Mouse (Mus musculus) neural tube, embryonic 14.5 days (tissue): Measurements from ENCODE around the gene Necap2. TPM values are rescaled to one million over a fixed set of nuclear protein-coding genes. Genes with fewer than 3 reads are reported as not detected.

Experiments used
- ATAC-seq: fragments of 200-750 bp; cut with Nextera tagmentation; 2 replicates; pipeline ENCODE4 v1.8.0; 2017; ENCODE audit warnings: low read depth, mild to moderate bottlenecking, moderate TSS enrichment, moderate library complexity
- H3K27ac ChIP-seq: fragments of 300-500 bp; sonication (generic); 2 replicates; pipeline ENCODE4 v1.5.1; 2014; ENCODE audit warnings: low read depth, mild to moderate bottlenecking, control low read depth, low read length, moderate library complexity, mixed read lengths
- H3K27me3 ChIP-seq: fragments of 300-500 bp; sonication (generic); 2 replicates; pipeline ENCODE4 v1.6.1; 2014; ENCODE audit warnings: low read length; ENCODE audit not compliant: control insufficient read depth, insufficient read depth
- H3K36me3 ChIP-seq: fragments of 300-500 bp; sonication (generic); 2 replicates; pipeline ENCODE4 v1.6.1; 2014; ENCODE audit warnings: low read length, mixed read lengths; ENCODE audit not compliant: control insufficient read depth, insufficient read depth
- H3K4me1 ChIP-seq: fragments of 300-500 bp; sonication (generic); 2 replicates; pipeline ENCODE4 v1.6.1; 2014; ENCODE audit warnings: low read length; ENCODE audit not compliant: control insufficient read depth, insufficient read depth
- H3K4me2 ChIP-seq: fragments of 300-500 bp; sonication (generic); 2 replicates; pipeline ENCODE4 v1.6.1; 2014; ENCODE audit warnings: mild to moderate bottlenecking, low read depth, low read length, control low read depth
- H3K4me3 ChIP-seq: fragments of 300-500 bp; sonication (generic); 2 replicates; pipeline ENCODE4 v1.5.1; 2014; ENCODE audit warnings: low read depth, low read length, control low read depth, mixed read lengths
- H3K9ac ChIP-seq: fragments of 300-500 bp; sonication (generic); replicated peaks from 2 replicates; pipeline ENCODE4 v1.6.1; 2014; ENCODE audit warnings: low read depth, mild to moderate bottlenecking, control low read depth, low read length, mixed read lengths
- H3K9me3 ChIP-seq: fragments of 300-500 bp; sonication (generic); 2 replicates; pipeline ENCODE4 v1.6.1; 2016; ENCODE audit warnings: low read length; ENCODE audit not compliant: control insufficient read depth
- WGBS: fragments of 180-500 bp; shearing (Covaris S2); extraction: QIAGEN DNeasy Blood & Tissue Kit; methylation state at CpG from one replicate; pipeline ENCODE4 v1.1.7; 2014; 5-methylcytosine and 5-hydroxymethylcytosine counted together
- polyA plus RNA-seq: library from polyadenylated mRNA; unstranded; fragments of >200 nt; fragmentation: Nextera tagmentation; extraction: Ambion mirVana; gene quantifications from 2 replicates; pipeline ENCODE4 v1.2.1, GENCODE M21; 2014

Necap2 gene
- polyA plus RNA-seq, 1 experiment from 2014 or later, result 37.0 TPM

DNA sequence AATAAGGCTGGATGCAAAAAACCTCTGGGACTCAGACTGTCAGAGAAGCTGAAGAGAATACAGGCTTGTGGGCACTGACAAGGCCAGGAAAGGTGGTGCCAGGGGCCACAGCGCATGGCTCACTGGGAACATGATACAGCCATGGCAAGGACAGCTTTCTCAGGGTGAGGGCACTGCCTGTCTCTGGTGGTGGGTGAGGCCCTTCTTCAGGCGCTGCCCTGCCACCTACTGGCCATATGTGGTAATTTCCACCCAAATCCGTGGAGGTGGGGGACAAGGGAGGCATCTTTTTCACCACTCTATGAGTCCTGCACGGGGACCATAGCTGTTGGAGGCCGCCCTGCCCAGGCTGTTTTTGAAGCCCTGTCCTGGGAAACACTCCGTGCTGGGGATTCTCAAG is 46.4 kb downstream of the Necap2 start:
- Histone ChIP-seq H3K27ac (no peak overlapping the region), H3K36me3 (peaks cover 5% of the 10 kb centered on the region; the same call in 1 of the 2 replicates)

DNA sequence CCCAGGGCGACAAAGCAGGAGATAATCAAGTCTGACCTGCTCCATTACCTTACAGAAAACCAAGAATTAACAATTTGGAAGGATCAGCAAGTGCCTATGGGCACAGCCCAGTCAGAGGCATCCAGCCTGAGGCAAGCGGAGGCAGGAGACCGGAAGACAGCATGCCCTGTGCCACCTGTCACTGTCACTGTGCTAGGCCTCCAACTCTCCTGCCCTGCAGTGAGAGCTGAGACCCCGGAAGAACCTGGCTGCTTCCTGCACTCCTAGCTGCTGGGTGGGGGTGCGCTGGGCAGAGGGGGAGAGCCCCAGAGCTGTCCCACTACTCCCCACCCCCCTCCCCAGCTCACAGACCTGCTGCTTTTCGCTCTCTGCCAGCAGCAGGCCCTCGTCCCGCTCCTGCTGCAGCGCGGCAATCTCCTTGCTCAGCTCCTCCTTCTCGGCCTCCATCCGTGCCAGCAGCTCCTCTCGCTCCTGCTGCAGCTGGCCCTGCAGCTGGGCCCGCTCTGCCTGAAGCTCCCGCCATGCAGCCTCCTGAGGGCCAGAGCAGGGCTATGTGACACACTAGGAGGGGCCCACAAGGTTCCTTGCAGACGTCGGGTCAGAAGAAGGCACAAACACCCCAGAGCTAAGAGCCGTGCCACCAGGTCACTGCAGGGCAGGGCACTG is 47.5 kb downstream of the Necap2 start:
- H3K4me1 ChIP-seq, result no peaks in the 10 kb centered on the region
- H3K36me3 ChIP-seq, result peaks cover 5% of the 10 kb centered on the region; the same call in 1 of the 2 replicates
- no peak overlapping the region for H3K4me3 ChIP-seq
- whole genome bisulfite sequencing, result 88% methylated on average over 17 of the region's 18 CpGs
- H3K27ac ChIP-seq, result no peak overlapping the region
- H3K9me3 ChIP-seq, result no peaks in the 10 kb centered on the region
- no peak overlapping the region for H3K9ac ChIP-seq
- no peaks in the 10 kb centered on the region for H3K27me3 ChIP-seq
- H3K4me2 ChIP-seq, result no peak overlapping the region
- no peak for ATAC-seq

More for the DNA sequence above, 46.4 kb downstream of the Necap2 start:
- Histone ChIP-seq H3K4me2 (no peak overlapping the region), H3K4me1 (no peaks in the 10 kb centered on the region), H3K9me3 (no peaks in the 10 kb centered on the region), H3K9ac (no peak overlapping the region), H3K4me3 (no peak overlapping the region), H3K27me3 (no peaks in the 10 kb centered on the region)
- 16% methylated on average over 6 of the region's 6 CpGs for WGBS
- peak; percentile 71; the same call in 1 of the 2 replicates for ATAC-seq

DNA sequence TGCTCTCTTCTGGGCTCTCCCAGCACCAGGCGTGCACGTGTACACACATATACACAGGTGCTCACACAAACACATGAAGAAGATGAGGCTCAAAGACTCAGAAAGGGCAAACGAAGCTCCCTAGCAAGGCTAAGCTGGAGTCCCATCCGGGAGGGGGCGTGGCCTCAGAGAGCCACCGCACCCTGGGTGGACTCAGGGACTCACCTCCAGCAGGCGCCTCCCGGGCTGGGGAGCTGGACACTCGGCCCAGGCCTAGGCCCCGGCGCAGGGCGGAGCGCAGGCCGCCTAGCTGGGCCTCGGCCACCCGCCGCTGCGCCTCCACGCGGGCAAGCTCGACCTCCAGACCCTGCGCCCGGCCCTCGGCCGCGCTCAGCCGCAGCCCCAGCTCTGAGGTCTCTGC is 53.2 kb downstream of the Necap2 start:
- Histone ChIP-seq H3K4me1 (peaks cover 16% of the 10 kb centered on the region), H3K27ac (no peak overlapping the region), H3K27me3 (no peaks in the 10 kb centered on the region), H3K9ac (no peak overlapping the region), H3K36me3 (peaks cover 5% of the 10 kb centered on the region), H3K9me3 (no peaks in the 10 kb centered on the region), H3K4me3 (no peak overlapping the region), H3K4me2 (no peak overlapping the region)
- ATAC-seq, result no peak
- 80% methylated on average over 14 of the region's 27 CpGs for WGBS

DNA sequence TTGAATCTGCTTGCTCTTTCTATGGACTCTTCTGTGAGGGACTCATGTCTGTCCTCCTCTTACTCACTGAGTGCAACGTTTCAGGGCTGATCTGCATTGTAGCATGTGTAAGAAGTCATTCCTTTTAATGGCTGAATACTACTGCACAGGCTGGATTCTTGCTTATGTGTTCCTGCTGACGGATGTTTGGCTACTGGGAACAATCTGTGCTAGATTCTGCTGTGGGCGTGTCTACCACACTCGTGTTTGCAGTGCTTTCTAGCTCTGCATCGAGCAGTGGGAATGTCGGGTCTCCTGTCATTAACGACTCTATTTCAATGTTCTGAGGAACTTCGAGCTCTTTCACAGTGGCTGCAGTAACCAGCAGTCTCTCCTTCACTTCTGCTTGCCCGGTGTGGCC is 54.1 kb downstream of the Necap2 start:
- H3K4me1 ChIP-seq, result peaks cover 16% of the 10 kb centered on the region
- H3K27ac ChIP-seq, result no peak overlapping the region
- H3K36me3 ChIP-seq, result peaks cover 5% of the 10 kb centered on the region
- no peak overlapping the region for H3K9ac ChIP-seq
- ATAC-seq, result no peak
- no peak overlapping the region for H3K4me3 ChIP-seq
- no peaks in the 10 kb centered on the region for H3K27me3 ChIP-seq
- WGBS, result 76% methylated on average over 9 of the region's 9 CpGs
- H3K4me2 ChIP-seq, result no peak overlapping the region
- no peaks in the 10 kb centered on the region for H3K9me3 ChIP-seq

DNA sequence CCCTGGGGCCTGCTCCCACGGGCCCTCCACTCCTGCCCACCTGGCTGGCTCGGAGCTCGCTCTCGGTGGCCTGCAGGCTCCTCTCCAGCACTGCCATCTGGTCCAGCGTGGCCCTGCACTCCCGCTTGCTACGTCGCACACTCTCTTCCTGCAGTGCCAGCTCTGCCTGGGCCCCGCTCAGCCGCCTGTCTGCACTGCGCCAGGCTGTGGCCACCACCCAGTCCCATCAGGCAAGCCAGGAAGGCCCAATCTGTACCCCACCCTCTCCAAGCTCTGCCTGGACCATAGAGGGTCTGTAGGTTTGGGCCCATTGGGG is 56.6 kb downstream of the Necap2 start:
- no peaks in the 10 kb centered on the region for H3K9me3 ChIP-seq
- peaks cover 16% of the 10 kb centered on the region for H3K4me1 ChIP-seq
- H3K4me2 ChIP-seq, result no peak overlapping the region
- peak; percentile 32; the same call in 1 of the 2 replicates for ATAC-seq
- no peak overlapping the region for H3K4me3 ChIP-seq
- H3K27me3 ChIP-seq, result no peaks in the 10 kb centered on the region
- H3K36me3 ChIP-seq, result no peaks in the 10 kb centered on the region; the same call in 1 of the 2 replicates
- peak overlapping the region; percentile 84 for H3K27ac ChIP-seq
- H3K9ac ChIP-seq, result peak overlapping the region; percentile 28; the same call in 1 of the 2 replicates
- WGBS, result 36% methylated on average over 11 of the region's 11 CpGs

DNA sequence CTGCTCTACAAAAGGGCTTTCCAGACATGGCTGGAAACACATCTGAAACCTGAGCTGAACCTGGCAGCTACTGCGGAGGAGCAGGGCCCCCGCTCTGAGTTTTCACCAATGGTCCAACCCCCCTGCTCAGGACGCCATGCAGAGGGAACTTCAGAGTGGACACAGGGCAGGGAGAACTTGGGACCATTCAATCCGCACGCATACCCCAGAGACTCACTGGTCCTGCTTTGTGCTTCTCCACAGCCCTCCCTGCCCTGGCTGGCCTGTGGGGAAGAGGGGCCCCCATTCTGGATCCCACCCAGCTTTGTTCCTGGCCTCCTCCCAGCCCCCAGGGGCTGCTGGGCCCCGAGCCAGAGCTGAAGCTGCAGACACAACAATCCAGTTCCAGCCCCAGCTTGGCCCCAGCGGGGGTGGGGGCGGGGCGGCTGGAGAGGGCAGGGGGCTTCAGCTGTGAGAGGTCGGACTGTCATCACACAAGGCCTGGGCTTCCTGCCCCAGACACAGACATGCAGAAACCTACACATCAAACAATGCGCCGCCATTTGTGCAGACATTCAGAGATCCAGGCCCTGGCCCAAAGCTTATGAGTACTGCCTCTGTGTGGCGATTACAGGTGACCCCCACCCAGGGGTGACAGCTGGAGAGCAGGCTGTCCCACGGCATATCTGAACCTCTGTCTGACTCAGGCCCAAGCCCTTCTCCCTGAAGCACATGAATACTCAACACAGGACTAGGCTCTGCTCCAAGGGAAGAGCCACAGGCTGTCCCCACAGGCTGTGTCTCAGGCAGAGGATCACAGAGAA is 57.1 kb downstream of the Necap2 start:
- H3K27ac ChIP-seq, result peak overlapping the region; percentile 84
- H3K36me3 ChIP-seq, result no peaks in the 10 kb centered on the region; the same call in none of the 2 replicates
- no peaks in the 10 kb centered on the region for H3K27me3 ChIP-seq
- peaks cover 16% of the 10 kb centered on the region for H3K4me1 ChIP-seq
- H3K4me2 ChIP-seq, result 0 out of 2 replicates have a peak overlapping the region, but pooled peaks have one; percentile 16
- peak overlapping the region; percentile 28 for H3K9ac ChIP-seq
- peak; percentile 67 for ATAC-seq
- no peaks in the 10 kb centered on the region for H3K9me3 ChIP-seq
- H3K4me3 ChIP-seq, result no peak overlapping the region
- 24% methylated on average over 14 of the region's 14 CpGs for WGBS

DNA sequence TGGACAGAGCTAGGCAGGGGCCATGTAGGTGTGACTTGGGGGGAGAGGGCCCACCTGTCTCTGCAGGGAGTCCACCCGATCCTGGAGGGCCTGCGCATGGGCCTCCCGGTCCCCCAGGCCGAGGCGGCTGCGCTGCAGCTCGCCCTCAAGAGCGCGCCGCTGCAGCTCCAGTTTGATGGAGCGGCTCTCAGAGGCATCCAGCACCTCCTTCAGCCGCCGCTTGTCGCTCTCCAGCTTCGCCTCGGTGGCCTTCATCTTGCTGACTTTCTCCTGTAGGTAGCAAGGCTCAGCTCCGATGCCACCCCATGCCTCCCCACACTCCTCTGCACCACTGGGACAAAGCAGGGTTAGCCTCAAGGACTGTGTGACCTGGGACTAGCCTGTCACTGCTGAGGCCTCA is 57.9 kb downstream of the Necap2 start:
- peak overlapping the region; percentile 84 for H3K27ac ChIP-seq
- H3K9ac ChIP-seq, result peak overlapping the region; percentile 28; the same call in 1 of the 2 replicates
- no peak overlapping the region for H3K4me3 ChIP-seq
- 86% methylated on average over 17 of the region's 17 CpGs for WGBS
- no peaks in the 10 kb centered on the region for H3K27me3 ChIP-seq
- no peak overlapping the region for H3K4me2 ChIP-seq
- H3K4me1 ChIP-seq, result peaks cover 16% of the 10 kb centered on the region
- no peaks in the 10 kb centered on the region for H3K9me3 ChIP-seq
- no peak for ATAC-seq
- peaks cover 6% of the 10 kb centered on the region for H3K36me3 ChIP-seq

DNA sequence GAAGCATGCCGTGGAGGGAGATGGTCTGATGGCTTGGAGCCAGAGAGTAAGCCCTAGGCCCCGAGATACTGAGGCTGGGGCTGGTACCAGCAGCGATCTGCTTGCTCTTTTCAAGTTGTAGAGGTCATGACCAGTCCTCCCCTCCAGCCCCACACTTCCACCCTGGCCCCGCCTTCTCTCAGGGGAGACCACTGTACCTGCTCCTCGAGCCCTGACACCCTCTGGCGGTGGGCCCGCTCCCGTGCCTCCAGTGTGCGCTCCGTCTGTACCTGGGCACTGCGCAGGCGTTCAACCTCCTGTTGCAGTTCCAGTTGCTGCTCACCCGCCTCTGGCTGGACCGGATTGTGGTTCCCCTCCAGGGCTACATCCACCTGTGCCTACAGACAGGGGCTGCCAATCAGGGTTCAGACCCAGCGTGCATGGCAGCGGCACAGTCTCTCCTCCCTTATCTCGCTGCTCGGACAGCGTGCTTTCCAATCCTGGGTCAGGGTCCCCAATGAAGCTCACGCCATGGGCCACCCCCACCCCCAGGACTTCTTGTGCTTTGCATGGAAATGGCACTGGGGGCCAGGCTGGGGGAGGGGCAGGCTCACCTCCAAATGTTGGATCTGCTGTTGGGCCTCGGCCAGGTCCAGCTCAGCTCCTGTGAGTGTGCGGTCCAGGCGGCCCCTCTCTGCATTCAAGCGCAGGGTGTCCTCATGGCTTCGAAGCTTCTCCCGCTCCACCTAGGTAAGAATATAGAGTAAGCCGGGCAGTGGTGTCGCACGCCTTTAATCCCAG is 60.3 kb downstream of the Necap2 start:
- H3K36me3 ChIP-seq, result peaks cover 22% of the 10 kb centered on the region
- no peak overlapping the region for H3K4me3 ChIP-seq
- no peaks in the 10 kb centered on the region for H3K9me3 ChIP-seq
- no peaks in the 10 kb centered on the region for H3K27me3 ChIP-seq
- WGBS, result 82% methylated on average over 29 of the region's 29 CpGs
- no peak overlapping the region for H3K4me2 ChIP-seq
- no peak for ATAC-seq
- H3K9ac ChIP-seq, result no peak overlapping the region
- no peak overlapping the region for H3K27ac ChIP-seq
- peaks cover 16% of the 10 kb centered on the region for H3K4me1 ChIP-seq
